Mouse (Mus musculus) adrenal gland, postnatal 0 days (tissue): ENCODE data around the gene Gadd45b. TPM values are rescaled to one million over a fixed set of nuclear protein-coding genes. Genes with fewer than 3 reads are reported as not detected.

ENCODE experiments used
- polyA plus RNA-seq: library from polyadenylated mRNA; unstranded; fragments of >200 nt; fragmentation: Nextera tagmentation; extraction: Ambion mirVana; gene quantifications from 2 replicates; pipeline ENCODE4 v1.2.1, GENCODE M21; 2015

Gadd45b gene
- polyA plus RNA-seq: 14.3 and 17.2 TPM in 2 replicates

DNA sequence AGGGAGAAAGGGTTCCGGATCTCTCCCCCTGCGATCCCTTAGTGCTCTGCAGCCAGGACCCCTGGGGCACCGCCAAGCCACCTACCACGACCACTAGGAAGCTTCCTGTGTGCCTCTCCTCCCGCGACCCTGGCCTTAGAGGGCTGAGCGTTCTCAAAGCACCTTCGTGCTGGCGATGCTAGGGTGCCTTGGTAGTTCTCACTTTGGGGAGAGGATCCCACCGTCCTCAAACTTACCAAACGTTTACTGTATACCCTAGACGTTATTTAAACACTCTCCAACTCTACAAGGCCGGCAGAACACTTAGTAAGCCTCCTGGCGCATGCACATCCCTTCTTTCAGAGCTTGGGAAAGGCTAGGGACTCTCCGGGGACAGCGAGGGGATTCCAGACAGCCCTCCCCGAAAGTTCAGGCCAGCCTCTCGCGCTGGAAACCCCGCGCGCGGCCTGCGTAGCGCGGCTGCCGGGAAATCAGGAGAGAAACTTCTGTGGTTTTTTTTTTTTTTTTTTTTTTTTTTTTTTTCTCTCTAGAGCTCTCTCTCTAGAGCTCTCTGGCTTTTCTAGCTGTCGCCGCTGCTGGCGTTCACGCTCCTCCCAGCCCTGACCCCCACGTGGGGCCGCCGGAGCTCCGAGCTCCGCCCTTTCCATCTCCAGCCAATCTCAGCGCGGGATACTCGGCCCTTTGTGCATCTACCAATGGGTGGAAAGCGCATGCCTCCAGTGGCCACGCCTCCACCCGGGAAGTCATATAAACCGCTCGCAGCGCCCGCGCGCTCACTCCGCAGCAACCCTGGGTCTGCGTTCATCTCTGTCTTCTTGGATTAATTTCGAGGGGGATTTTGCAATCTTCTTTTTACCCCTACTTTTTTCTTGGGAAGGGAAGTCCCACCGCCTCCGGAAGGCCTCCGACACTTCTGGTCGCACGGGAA lies at the start of gene Gadd45b:
Gadd45b (plus strand) TSS at position 775 of the 928 bp plus-strand sequence.

DNA sequence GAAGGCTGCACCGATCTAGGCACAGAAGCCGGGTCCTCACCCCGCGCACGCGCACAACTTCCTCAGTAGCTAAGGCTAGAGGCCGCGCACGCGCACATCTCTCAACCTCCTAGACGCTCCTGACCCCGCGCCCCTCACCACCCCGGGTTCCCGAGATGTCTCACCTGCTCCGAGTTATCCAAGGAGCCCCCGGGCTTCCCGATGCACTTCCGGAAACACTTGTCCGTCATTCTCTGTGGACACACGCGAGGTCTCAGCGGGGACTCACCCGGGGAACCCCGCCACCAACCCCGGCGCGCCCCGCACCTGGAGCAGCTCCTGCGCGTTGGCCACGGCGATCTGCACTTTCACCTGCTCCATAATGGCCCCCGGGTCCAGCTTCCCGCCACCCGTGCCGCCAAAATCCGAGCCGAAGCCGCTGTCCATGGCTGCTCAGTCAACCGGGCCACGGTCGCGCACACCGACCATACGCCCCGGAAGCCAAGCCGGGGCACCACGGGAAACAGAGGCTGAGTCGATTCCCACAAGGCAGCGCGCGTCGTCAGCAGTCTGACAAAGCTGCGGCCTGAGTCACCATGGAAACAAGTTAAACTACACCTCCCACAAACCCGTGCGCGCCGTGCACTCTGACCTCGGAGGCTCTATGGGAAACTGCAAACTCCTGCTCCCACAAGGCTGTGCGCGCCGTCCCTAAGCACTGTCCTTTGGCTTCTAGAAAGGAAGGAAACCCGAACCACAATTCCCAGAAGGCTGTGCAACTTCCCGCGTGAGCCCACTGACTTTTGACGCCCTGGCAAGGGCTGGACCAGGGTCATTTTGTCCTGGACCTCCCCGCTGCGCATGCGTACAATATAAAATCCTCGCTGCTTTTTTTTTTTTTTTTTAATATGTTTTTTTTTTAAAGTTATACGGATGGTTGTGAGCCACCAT lies 29.3 kb upstream of the Gadd45b start, which contains the start of gene Timm13:
Timm13 (minus strand) TSS at position 652 of the 930 bp plus-strand sequence.

DNA sequence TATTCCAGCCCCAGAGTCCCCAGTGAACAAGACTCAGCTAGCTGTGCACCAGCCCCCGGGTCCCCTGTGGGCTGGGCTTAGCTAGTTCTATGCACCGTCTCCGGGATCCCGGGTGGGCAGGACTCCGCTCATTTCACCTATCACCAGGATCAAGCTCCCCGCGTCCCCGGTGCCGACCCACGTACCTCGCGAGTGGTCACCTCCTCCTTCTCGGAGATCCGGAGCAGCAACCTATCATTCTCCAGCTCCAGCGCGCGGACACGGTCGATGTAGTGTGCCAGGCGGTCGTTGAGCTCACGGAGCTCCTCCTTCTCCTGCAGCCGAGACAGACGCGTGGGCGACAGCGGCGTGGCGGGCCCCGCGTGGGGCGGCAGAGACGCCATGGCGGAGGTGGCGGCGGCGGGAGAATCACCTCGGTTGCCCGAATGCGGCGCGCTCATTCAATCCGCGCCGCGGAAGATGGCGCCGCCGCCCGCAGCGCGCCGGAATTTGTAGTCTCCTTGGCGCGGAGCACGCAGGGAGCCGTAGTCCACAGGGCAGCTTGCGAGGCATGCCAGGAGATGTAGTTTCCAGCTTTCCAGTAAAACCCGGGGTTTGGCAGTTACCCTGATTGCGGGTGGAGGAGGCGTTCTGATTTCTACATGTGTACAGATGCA lies 12.0 kb upstream of the Gadd45b start, which contains the start of gene Lmnb2:
Lmnb2 (minus strand) TSS at position 467 of the 656 bp plus-strand sequence.

Other genes with a start within 250 kb of the Gadd45b start
- gene Mob3a, start 228.1 kb upstream of the Gadd45b start, polyA plus RNA-seq: 18.3 and 26.4 TPM in 2 replicates
- 20.7 and 36.4 TPM in 2 replicates for gene Izumo4, start 227.9 kb upstream of the Gadd45b start, polyA plus RNA-seq
- gene Ap3d1, start 187.8 kb upstream of the Gadd45b start, polyA plus RNA-seq: 42.5 and 53.7 TPM in 2 replicates
- 6.1 and 11.7 TPM in 2 replicates for gene Dot1l, start 174.9 kb upstream of the Gadd45b start, polyA plus RNA-seq
- gene Sf3a2, start 131.9 kb upstream of the Gadd45b start, polyA plus RNA-seq: 40.1 and 44.3 TPM in 2 replicates
- gene Plekhj1, start 131.4 kb upstream of the Gadd45b start, polyA plus RNA-seq: 108 and 114 TPM in 2 replicates
- 0.10 and 0.13 TPM in 2 replicates for gene Amh, start 124.8 kb upstream of the Gadd45b start, polyA plus RNA-seq
- 5.0 and 9.2 TPM in 2 replicates for gene Jsrp1, start 116.6 kb upstream of the Gadd45b start, polyA plus RNA-seq
- 1,421 and 1,451 TPM in 2 replicates for gene Oaz1, start 103.4 kb upstream of the Gadd45b start, polyA plus RNA-seq
- gene Lingo3, start 86.0 kb upstream of the Gadd45b start, polyA plus RNA-seq: 0.48 and 0.68 TPM in 2 replicates
- gene Lsm7, start 74.9 kb upstream of the Gadd45b start, polyA plus RNA-seq: 278 and 372 TPM in 2 replicates
- 18.2 and 30.1 TPM in 2 replicates for gene Sppl2b, start 74.8 kb upstream of the Gadd45b start, polyA plus RNA-seq
- gene Tmprss9, start 58.2 kb upstream of the Gadd45b start, polyA plus RNA-seq: 0.12 and 0.24 TPM in 2 replicates
- 369 and 379 TPM in 2 replicates for gene Timm13, start 29.1 kb upstream of the Gadd45b start, polyA plus RNA-seq
- gene Lmnb2, start 11.8 kb upstream of the Gadd45b start, polyA plus RNA-seq: 8.7 and 10.7 TPM in 2 replicates
- gene Gng7, start 84.9 kb downstream of the Gadd45b start, polyA plus RNA-seq: 2.3 and 3.8 TPM in 2 replicates
- 1.9 and 4.9 TPM in 2 replicates for gene Diras1, start 95.6 kb downstream of the Gadd45b start, polyA plus RNA-seq
- gene Slc39a3, start 107.4 kb downstream of the Gadd45b start, polyA plus RNA-seq: 18.7 and 24.7 TPM in 2 replicates
- 110 and 143 TPM in 2 replicates for gene Sgta, start 130.1 kb downstream of the Gadd45b start, polyA plus RNA-seq
- gene Thop1, start 140.0 kb downstream of the Gadd45b start, polyA plus RNA-seq: 22.1 and 33.3 TPM in 2 replicates
- gene Creb3l3, start 168.8 kb downstream of the Gadd45b start, polyA plus RNA-seq: 6.4 and 8.8 TPM in 2 replicates
- 101 and 150 TPM in 2 replicates for gene Map2k2, start 175.8 kb downstream of the Gadd45b start, polyA plus RNA-seq
- gene Zbtb7a, start 205.1 kb downstream of the Gadd45b start, polyA plus RNA-seq: 38.3 and 48.5 TPM in 2 replicates
- gene Pias4, start 237.8 kb downstream of the Gadd45b start, polyA plus RNA-seq: 15.5 and 24.7 TPM in 2 replicates
- gene Eef2, start 246.6 kb downstream of the Gadd45b start, polyA plus RNA-seq: 323 and 361 TPM in 2 replicates